Mouse (Mus musculus) forebrain, embryonic 16.5 days (tissue): ENCODE data around the gene Slf1. TPM values are rescaled to one million over a fixed set of nuclear protein-coding genes. Genes with fewer than 3 reads are reported as not detected.

Experiments
- ATAC-seq: fragments of 200-750 bp; cut with Nextera tagmentation; 2 replicates; pipeline ENCODE4 v1.8.0; 2017; ENCODE audit warnings: mild to moderate bottlenecking, moderate library complexity
- H3K27ac ChIP-seq: fragments of 300-500 bp; sonication (generic); 2 replicates; pipeline ENCODE4 v1.5.1; 2014; ENCODE audit warnings: low read length, control low read depth
- H3K27me3 ChIP-seq: fragments of 300-500 bp; sonication (generic); replicated peaks from 2 replicates; pipeline ENCODE4 v1.6.1; 2014; ENCODE audit warnings: low read length; ENCODE audit not compliant: control insufficient read depth, insufficient read depth
- H3K36me3 ChIP-seq: fragments of 300-500 bp; sonication (generic); 2 replicates; pipeline ENCODE4 v1.6.1; 2014; ENCODE audit not compliant: control insufficient read depth, insufficient read depth
- H3K4me1 ChIP-seq: fragments of 300-500 bp; sonication (generic); replicated peaks from 2 replicates; pipeline ENCODE4 v1.6.1; 2014; ENCODE audit warnings: low read length; ENCODE audit not compliant: control insufficient read depth, insufficient read depth
- H3K4me2 ChIP-seq: fragments of 300-500 bp; sonication (generic); 2 replicates; pipeline ENCODE4 v1.6.1; 2014; ENCODE audit warnings: mild to moderate bottlenecking, low read length, control low read depth
- H3K4me3 ChIP-seq: fragments of 300-500 bp; sonication (generic); replicated peaks from 2 replicates; pipeline ENCODE4 v1.5.1; 2014; ENCODE audit warnings: mild to moderate bottlenecking, low read length, control low read depth
- H3K9ac ChIP-seq: fragments of 300-500 bp; sonication (generic); replicated peaks from 2 replicates; pipeline ENCODE4 v1.6.1; 2014; ENCODE audit warnings: low read depth, low read length, control low read depth
- H3K9me3 ChIP-seq: fragments of 300-500 bp; sonication (generic); 2 replicates; pipeline ENCODE4 v1.6.1; 2016; ENCODE audit warnings: low read length; ENCODE audit not compliant: control insufficient read depth
- WGBS: fragments of 180-500 bp; shearing (Covaris S2); extraction: QIAGEN DNeasy Blood & Tissue Kit; methylation state at CpG from one replicate; pipeline ENCODE4 v1.1.7; 2014; 5-methylcytosine and 5-hydroxymethylcytosine counted together
- polyA plus RNA-seq: library from polyadenylated mRNA; unstranded; fragments of >200 nt; fragmentation: Nextera tagmentation; extraction: Ambion mirVana; gene quantifications from 2 replicates; pipeline ENCODE4 v1.2.1, GENCODE M21; 2015

Gene Slf1
- 77.3 and 92.4 TPM in 2 replicates for polyA plus RNA-seq

GRCm38 (mm10) chr13:77134931-77135620 lies at the start of gene Slf1, which contains the start of gene 2210408I21Rik:
TSS of gene Slf1 (minus strand) at chr13:77135473.
TSS of gene 2210408I21Rik (plus strand) at chr13:77135540.
- H3K4me2 ChIP-seq, result peak within 1 kb of the TSS; percentile 73
- H3K4me3 ChIP-seq, result peak within 1 kb of the TSS; percentile 98
- H3K27ac ChIP-seq, result peak within 1 kb of the TSS; percentile 96
- no peaks in the 10 kb centered on the region for H3K27me3 ChIP-seq
- no peaks in the 10 kb centered on the region for H3K9me3 ChIP-seq
- peak; percentile 99 for ATAC-seq
- WGBS, result under 1% methylated on average over 65 of the region's 65 CpGs
- peak within 1 kb of the TSS; percentile 95 for H3K9ac ChIP-seq
- H3K36me3 ChIP-seq, result no peaks in the 10 kb centered on the region
- peaks cover 8% of the 10 kb centered on the region for H3K4me1 ChIP-seq

GRCm38 (mm10) chr13:77177931-77178330 lies 42.7 kb upstream of the Slf1 start:
- H3K27ac ChIP-seq, result no peak overlapping the region
- no peak overlapping the region for H3K4me3 ChIP-seq
- no peak for ATAC-seq
- no peaks in the 10 kb centered on the region for H3K36me3 ChIP-seq
- H3K9me3 ChIP-seq, result no peaks in the 10 kb centered on the region
- H3K9ac ChIP-seq, result no peak overlapping the region
- no peaks in the 10 kb centered on the region for H3K27me3 ChIP-seq
- H3K4me1 ChIP-seq, result no peaks in the 10 kb centered on the region
- H3K4me2 ChIP-seq, result no peak overlapping the region

GRCm38 (mm10) chr13:77140890-77141289 lies 5.6 kb upstream of the Slf1 start:
- Histone ChIP-seq H3K9ac (no peak overlapping the region), H3K4me2 (no peak overlapping the region), H3K4me1 (peaks cover 5% of the 10 kb centered on the region), H3K36me3 (no peaks in the 10 kb centered on the region), H3K27me3 (no peaks in the 10 kb centered on the region), H3K9me3 (no peaks in the 10 kb centered on the region), H3K27ac (no peak overlapping the region), H3K4me3 (no peak overlapping the region)
- WGBS, result 88% methylated on average over 2 of the region's 2 CpGs
- ATAC-seq, result no peak

- ATAC-seq, result peak; percentile 75
Measured at GRCm38 (mm10) chr13:77135621-77135981, 328 bp upstream of the Slf1 start.

GRCm38 (mm10) chr13:77131132-77131531 lies 4.1 kb downstream of the Slf1 start:
- H3K9me3 ChIP-seq, result no peaks in the 10 kb centered on the region
- H3K9ac ChIP-seq, result no peak overlapping the region
- no peaks in the 10 kb centered on the region for H3K36me3 ChIP-seq
- no peak overlapping the region for H3K4me3 ChIP-seq
- 81% methylated on average over 2 of the region's 2 CpGs for WGBS
- H3K27me3 ChIP-seq, result no peaks in the 10 kb centered on the region
- ATAC-seq, result no peak
- H3K4me2 ChIP-seq, result no peak overlapping the region
- no peak overlapping the region for H3K27ac ChIP-seq
- peaks cover 4% of the 10 kb centered on the region for H3K4me1 ChIP-seq

More at GRCm38 (mm10) chr13:77135621-77135981, 328 bp upstream of the Slf1 start:
- Histone ChIP-seq H3K9ac (peak overlapping the region; percentile 95), H3K4me2 (peak overlapping the region; percentile 73), H3K27ac (peak overlapping the region; percentile 96), H3K4me3 (peak overlapping the region; percentile 98), H3K27me3 (no peaks in the 10 kb centered on the region), H3K4me1 (peaks cover 8% of the 10 kb centered on the region), H3K36me3 (no peaks in the 10 kb centered on the region), H3K9me3 (no peaks in the 10 kb centered on the region)
- 0% methylated on average over 11 of the region's 11 CpGs for WGBS

- Histone ChIP-seq H3K36me3 (peaks cover 2% of the 10 kb centered on the region; the same call in 1 of the 2 replicates), H3K4me1 (peaks cover 3% of the 10 kb centered on the region; the same call in 1 of the 2 replicates), H3K27ac (no peak overlapping the region), H3K9me3 (no peaks in the 10 kb centered on the region), H3K9ac (no peak overlapping the region), H3K4me2 (no peak overlapping the region), H3K4me3 (no peak overlapping the region), H3K27me3 (no peaks in the 10 kb centered on the region)
- 81% methylated on average over 2 of the region's 2 CpGs for WGBS
- no peak for ATAC-seq
Measured at GRCm38 (mm10) chr13:77128240-77128639, 7.0 kb downstream of the Slf1 start.

- peak; percentile 65 for ATAC-seq
- Histone ChIP-seq H3K4me1 (no peaks in the 10 kb centered on the region), H3K4me2 (no peak overlapping the region), H3K27ac (no peak overlapping the region), H3K4me3 (no peak overlapping the region), H3K9ac (no peak overlapping the region), H3K36me3 (peaks cover 2% of the 10 kb centered on the region; the same call in 1 of the 2 replicates), H3K9me3 (no peaks in the 10 kb centered on the region), H3K27me3 (no peaks in the 10 kb centered on the region)
- WGBS, result 50% methylated on average over 3 of the region's 3 CpGs
Measured at GRCm38 (mm10) chr13:77125159-77125558, 10.1 kb downstream of the Slf1 start.

- no peaks in the 10 kb centered on the region for H3K27me3 ChIP-seq
- 95% methylated on average over 4 of the region's 4 CpGs for WGBS
Measured at GRCm38 (mm10) chr13:77118695-77119094, 16.6 kb downstream of the Slf1 start.

GRCm38 (mm10) chr13:77107734-77108133 lies 27.5 kb downstream of the Slf1 start:
- Histone ChIP-seq H3K36me3 (no peaks in the 10 kb centered on the region; the same call in 1 of the 2 replicates), H3K4me3 (no peak overlapping the region), H3K4me1 (no peaks in the 10 kb centered on the region), H3K4me2 (no peak overlapping the region), H3K9me3 (no peaks in the 10 kb centered on the region), H3K27me3 (no peaks in the 10 kb centered on the region), H3K27ac (no peak overlapping the region), H3K9ac (no peak overlapping the region)
- ATAC-seq, result no peak

More at GRCm38 (mm10) chr13:77118695-77119094, 16.6 kb downstream of the Slf1 start:
- H3K4me2 ChIP-seq, result no peak overlapping the region
- ATAC-seq, result no peak
- no peak overlapping the region for H3K27ac ChIP-seq
- no peaks in the 10 kb centered on the region for H3K36me3 ChIP-seq
- H3K9ac ChIP-seq, result no peak overlapping the region
- no peaks in the 10 kb centered on the region for H3K9me3 ChIP-seq
- no peak overlapping the region for H3K4me3 ChIP-seq
- no peaks in the 10 kb centered on the region for H3K4me1 ChIP-seq
